Mouse (Mus musculus): Measurements from ENCODE around the gene Cenpu. TPM values are rescaled to one million over a fixed set of nuclear protein-coding genes. Genes with fewer than 3 reads are reported as not detected.

Gene Cenpu
- polyA plus RNA-seq, 1 experiment from 2014 or later = 8.2 TPM

DNA sequence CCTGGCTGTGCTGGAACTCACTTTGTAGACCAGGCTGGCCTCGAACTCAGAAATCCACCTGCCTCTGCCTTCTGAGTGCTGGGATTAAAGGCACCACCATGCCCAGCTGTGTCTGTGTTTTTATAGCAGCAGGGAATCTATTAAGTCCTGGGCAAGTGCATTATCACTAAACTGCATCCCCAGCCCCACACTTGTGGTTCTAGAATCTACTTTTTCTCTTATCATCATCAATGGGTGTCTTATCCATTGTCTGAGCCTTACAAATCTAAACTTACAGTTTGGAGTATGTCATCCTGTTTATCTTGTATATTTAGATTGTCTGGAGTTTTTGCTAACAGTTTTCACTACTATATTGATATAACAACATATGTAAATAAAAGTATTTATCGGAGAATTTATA lies 36.8 kb downstream of the Cenpu start:
- Histone ChIP-seq H3K9ac (replicated peaks) (no peak overlapping the region), H3K4me3 (ENCODE audit: low read depth, low read length) (no peak overlapping the region), H3K36me3 (replicated peaks; ENCODE audit: insufficient read depth, low read length) (peaks cover 9% of the 10 kb centered on the region), H3K9me3 (ENCODE audit: low read length) (no peaks in the 10 kb centered on the region), H3K27ac (ENCODE audit: low read depth) (no peak overlapping the region), H3K4me1 (ENCODE audit: insufficient read depth) (no peaks in the 10 kb centered on the region), H3K4me2 (ENCODE audit: low read depth, low read length) (no peak overlapping the region), H3K27me3 (ENCODE audit: insufficient read depth, low read length) (no peaks in the 10 kb centered on the region)
- ATAC-seq (no peak), DNase-seq (no peak)
- no peak for TF ChIP-seq CTCF (IDR thresholded peaks at IDR 0.05; ENCODE audit: low read depth)
- peak; percentile 92 for TF ChIP-seq EP300 (IDR thresholded peaks at IDR 0.05; ENCODE audit: low read depth)
- whole genome bisulfite sequencing (ENCODE audit: insufficient replicate concordance) = 60% methylated on average over 2 of the region's 2 CpGs

DNA sequence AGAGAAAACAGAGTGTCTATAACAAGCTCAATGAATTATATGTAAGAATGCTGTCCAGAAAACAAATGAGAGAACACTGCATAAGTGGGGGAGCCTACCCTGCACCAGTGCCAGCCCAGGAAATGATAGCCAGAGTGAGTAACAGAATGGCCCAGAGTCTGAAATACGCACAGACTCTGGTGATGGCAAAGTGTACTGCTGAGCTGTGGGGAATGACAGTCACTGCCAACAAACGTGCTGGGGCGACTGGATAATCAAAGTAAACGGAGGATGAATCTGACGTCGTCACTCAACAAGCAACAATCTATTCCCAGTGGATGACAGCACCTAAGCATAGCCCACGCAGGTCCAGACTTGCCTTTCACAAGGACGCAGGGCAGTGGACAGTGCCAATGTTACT lies 41.2 kb downstream of the Cenpu start:
- TF ChIP-seq CTCF (IDR thresholded peaks at IDR 0.05; ENCODE audit: low read depth) (no peak), EP300 (IDR thresholded peaks at IDR 0.05; ENCODE audit: low read depth) (no peak)
- DNase-seq (no peak), ATAC-seq (no peak)
- Histone ChIP-seq H3K4me3 (ENCODE audit: low read depth, low read length) (no peak overlapping the region), H3K9me3 (ENCODE audit: low read length) (no peaks in the 10 kb centered on the region), H3K27ac (ENCODE audit: low read depth) (no peak overlapping the region), H3K4me1 (ENCODE audit: insufficient read depth) (0 out of 2 replicates have a peak, but pooled peaks cover 6% of the 10 kb centered on the region), H3K27me3 (ENCODE audit: insufficient read depth, low read length) (no peaks in the 10 kb centered on the region), H3K36me3 (replicated peaks; ENCODE audit: insufficient read depth, low read length) (peaks cover 4% of the 10 kb centered on the region), H3K9ac (replicated peaks) (no peak overlapping the region), H3K4me2 (ENCODE audit: low read depth, low read length) (no peak overlapping the region)
- WGBS (ENCODE audit: insufficient replicate concordance) = 76% methylated on average over 8 of the region's 8 CpGs

DNA sequence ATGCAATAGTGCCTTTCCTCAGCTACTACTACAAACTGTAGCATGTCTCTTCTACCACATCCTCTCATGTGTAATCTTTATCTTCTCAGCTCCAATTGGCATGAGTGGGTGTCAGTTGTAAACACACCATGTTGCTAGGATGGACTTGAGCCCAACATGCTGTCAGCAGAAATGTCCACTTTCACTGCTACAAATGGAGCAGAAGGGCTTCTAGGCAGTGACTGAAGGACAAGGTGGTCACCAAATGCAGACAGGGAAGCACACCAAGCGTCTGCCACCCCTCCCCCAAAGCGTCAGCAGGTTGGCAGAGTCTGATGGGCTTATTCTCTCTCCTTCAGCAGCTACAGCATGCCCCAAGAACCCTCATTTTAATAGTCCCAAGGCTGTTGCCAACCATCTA lies 41.9 kb downstream of the Cenpu start:
- DNase-seq (no peak), ATAC-seq (no peak)
- H3K4me2 ChIP-seq (ENCODE audit: low read depth, low read length) = no peak overlapping the region
- WGBS (ENCODE audit: insufficient replicate concordance) = 75% methylated on average over 2 of the region's 2 CpGs
- H3K9ac ChIP-seq (replicated peaks) = no peak overlapping the region
- no peak overlapping the region for H3K4me3 ChIP-seq (ENCODE audit: low read depth, low read length)
- no peaks in the 10 kb centered on the region for H3K9me3 ChIP-seq (ENCODE audit: low read length)
- TF ChIP-seq CTCF (IDR thresholded peaks at IDR 0.05; ENCODE audit: low read depth) (no peak), EP300 (IDR thresholded peaks at IDR 0.05; ENCODE audit: low read depth) (no peak)
- 0 out of 2 replicates have a peak, but pooled peaks cover 6% of the 10 kb centered on the region for H3K4me1 ChIP-seq (ENCODE audit: insufficient read depth)
- no peak overlapping the region for H3K27ac ChIP-seq (ENCODE audit: low read depth)
- H3K36me3 ChIP-seq (replicated peaks; ENCODE audit: insufficient read depth, low read length) = peaks cover 4% of the 10 kb centered on the region
- H3K27me3 ChIP-seq (ENCODE audit: insufficient read depth, low read length) = no peaks in the 10 kb centered on the region

DNA sequence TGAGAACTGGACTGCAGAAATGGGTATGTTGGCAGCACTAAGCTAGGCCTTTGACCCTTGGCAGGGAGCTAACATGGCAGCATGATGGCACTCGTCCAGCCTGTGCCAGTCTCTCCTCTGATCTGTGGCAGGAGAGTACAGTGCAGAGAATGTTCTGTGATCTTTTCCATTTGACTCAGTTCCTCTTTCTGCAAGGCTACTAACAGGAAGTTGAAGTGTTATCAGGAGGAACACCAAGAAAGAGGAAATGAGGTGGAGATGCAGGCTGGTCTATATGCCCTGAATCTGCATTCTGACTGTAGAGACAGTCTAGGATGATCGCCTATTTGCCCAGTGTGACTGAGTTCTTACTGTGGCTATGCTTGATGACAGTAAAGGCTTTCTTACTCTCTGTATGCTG lies 43.8 kb downstream of the Cenpu start:
- Histone ChIP-seq H3K9ac (replicated peaks) (no peak overlapping the region), H3K27me3 (ENCODE audit: insufficient read depth, low read length) (no peaks in the 10 kb centered on the region), H3K9me3 (ENCODE audit: low read length) (no peaks in the 10 kb centered on the region), H3K27ac (ENCODE audit: low read depth) (peak overlapping the region; percentile 59), H3K4me3 (ENCODE audit: low read depth, low read length) (no peak overlapping the region), H3K36me3 (replicated peaks; ENCODE audit: insufficient read depth, low read length) (peaks cover 4% of the 10 kb centered on the region), H3K4me1 (ENCODE audit: insufficient read depth) (0 out of 2 replicates have a peak, but pooled peaks cover 6% of the 10 kb centered on the region), H3K4me2 (ENCODE audit: low read depth, low read length) (no peak overlapping the region)
- ATAC-seq = peak; percentile 63
- DNase-seq = peak; percentile 27
- WGBS (ENCODE audit: insufficient replicate concordance) = 40% methylated on average over 2 of the region's 2 CpGs
- no peak for TF ChIP-seq EP300 (IDR thresholded peaks at IDR 0.05; ENCODE audit: low read depth)

DNA sequence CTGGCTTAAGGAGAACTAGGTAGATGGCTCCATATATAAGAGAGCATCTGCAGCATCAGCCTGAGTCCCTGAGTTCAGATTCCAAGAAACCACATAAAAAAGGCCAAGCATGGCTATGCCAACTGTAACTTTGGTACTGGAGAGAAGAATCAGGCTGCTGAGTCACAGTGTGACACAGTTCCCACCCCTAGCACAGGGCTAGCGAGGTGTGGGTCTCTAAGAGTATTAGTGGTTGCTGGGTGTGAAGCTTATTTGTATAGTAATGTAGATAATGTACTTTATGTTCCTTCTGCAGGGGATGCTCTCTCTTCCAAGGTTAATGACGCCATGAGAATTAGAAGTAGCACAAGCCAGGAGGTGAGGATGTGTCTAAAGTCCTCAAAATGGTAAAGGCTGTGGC lies 44.7 kb downstream of the Cenpu start:
- 0 out of 2 replicates have a peak, but pooled peaks cover 6% of the 10 kb centered on the region for H3K4me1 ChIP-seq (ENCODE audit: insufficient read depth)
- H3K9ac ChIP-seq (replicated peaks) = no peak overlapping the region
- peaks cover 4% of the 10 kb centered on the region for H3K36me3 ChIP-seq (replicated peaks; ENCODE audit: insufficient read depth, low read length)
- H3K4me3 ChIP-seq (ENCODE audit: low read depth, low read length) = no peak overlapping the region
- H3K27ac ChIP-seq (ENCODE audit: low read depth) = no peak overlapping the region
- TF ChIP-seq EP300 (IDR thresholded peaks at IDR 0.05; ENCODE audit: low read depth) (no peak), CTCF (IDR thresholded peaks at IDR 0.05; ENCODE audit: low read depth) (no peak)
- H3K4me2 ChIP-seq (ENCODE audit: low read depth, low read length) = no peak overlapping the region
- H3K9me3 ChIP-seq (ENCODE audit: low read length) = no peaks in the 10 kb centered on the region
- DNase-seq (no peak), ATAC-seq (no peak)
- H3K27me3 ChIP-seq (ENCODE audit: insufficient read depth, low read length) = no peaks in the 10 kb centered on the region
- 78% methylated on average over 2 of the region's 2 CpGs for WGBS (ENCODE audit: insufficient replicate concordance)

DNA sequence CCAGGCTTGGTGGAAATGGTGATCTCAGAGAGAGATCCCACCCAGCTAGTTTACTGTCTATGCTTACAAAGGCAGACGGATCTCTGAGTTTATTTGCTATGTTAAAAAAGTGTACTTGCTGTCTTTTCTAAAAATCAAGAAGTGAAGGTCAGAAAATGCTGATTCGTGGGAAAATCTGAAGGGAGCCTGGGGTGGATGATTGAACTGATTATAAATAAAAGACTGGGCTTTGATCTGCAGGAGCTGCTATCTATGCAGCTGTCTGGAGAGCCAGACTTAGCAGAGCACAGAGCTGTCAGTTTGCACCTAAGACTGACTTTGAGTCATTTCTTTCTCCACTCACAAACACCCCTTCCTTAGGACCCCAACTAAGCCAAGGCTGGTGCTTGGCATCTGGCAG lies 45.6 kb downstream of the Cenpu start:
- no peaks in the 10 kb centered on the region for H3K27me3 ChIP-seq (ENCODE audit: insufficient read depth, low read length)
- no peak for TF ChIP-seq CTCF (IDR thresholded peaks at IDR 0.05; ENCODE audit: low read depth)
- TF ChIP-seq EP300 (IDR thresholded peaks at IDR 0.05; ENCODE audit: low read depth) = no peak
- DNase-seq (no peak), ATAC-seq (no peak)
- peak overlapping the region; percentile 39; the same call in 1 of the 2 replicates for H3K27ac ChIP-seq (ENCODE audit: low read depth)
- WGBS (ENCODE audit: insufficient replicate concordance) = 63% methylated on average over 2 of the region's 2 CpGs
- no peak overlapping the region for H3K4me2 ChIP-seq (ENCODE audit: low read depth, low read length)
- 0 out of 2 replicates have a peak, but pooled peaks cover 6% of the 10 kb centered on the region for H3K4me1 ChIP-seq (ENCODE audit: insufficient read depth)
- no peaks in the 10 kb centered on the region for H3K9me3 ChIP-seq (ENCODE audit: low read length)
- peaks cover 4% of the 10 kb centered on the region for H3K36me3 ChIP-seq (replicated peaks; ENCODE audit: insufficient read depth, low read length)
- H3K4me3 ChIP-seq (ENCODE audit: low read depth, low read length) = no peak overlapping the region
- H3K9ac ChIP-seq (replicated peaks) = no peak overlapping the region

DNA sequence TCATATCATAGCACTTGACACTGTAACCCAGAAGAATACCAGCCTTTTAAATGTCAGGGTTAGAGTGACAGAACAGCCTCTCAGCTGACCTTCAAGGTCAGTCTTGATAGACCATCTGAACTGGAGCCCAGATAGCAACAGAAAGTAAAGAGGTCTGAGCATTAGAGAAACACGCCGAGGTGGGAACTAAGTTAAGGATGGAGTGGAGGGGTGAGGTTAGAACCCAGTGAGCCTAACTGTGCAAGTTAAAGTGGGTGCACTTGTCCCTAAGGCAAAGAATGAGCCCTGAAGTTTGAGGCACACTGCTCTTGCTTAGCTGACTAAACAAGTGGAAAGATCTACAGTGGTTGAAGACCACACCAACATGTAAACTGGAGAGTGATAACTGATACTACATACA lies 46.3 kb downstream of the Cenpu start:
- no peaks in the 10 kb centered on the region for H3K9me3 ChIP-seq (ENCODE audit: low read length)
- no peak overlapping the region for H3K4me3 ChIP-seq (ENCODE audit: low read depth, low read length)
- TF ChIP-seq CTCF (IDR thresholded peaks at IDR 0.05; ENCODE audit: low read depth) (no peak), EP300 (IDR thresholded peaks at IDR 0.05; ENCODE audit: low read depth) (no peak)
- DNase-seq (no peak), ATAC-seq (no peak)
- no peak overlapping the region for H3K9ac ChIP-seq (replicated peaks)
- 66% methylated on average over 2 of the region's 2 CpGs for WGBS (ENCODE audit: insufficient replicate concordance)
- 0 out of 2 replicates have a peak, but pooled peaks cover 6% of the 10 kb centered on the region for H3K4me1 ChIP-seq (ENCODE audit: insufficient read depth)
- no peaks in the 10 kb centered on the region for H3K27me3 ChIP-seq (ENCODE audit: insufficient read depth, low read length)
- peaks cover 1% of the 10 kb centered on the region for H3K36me3 ChIP-seq (replicated peaks; ENCODE audit: insufficient read depth, low read length)
- H3K4me2 ChIP-seq (ENCODE audit: low read depth, low read length) = no peak overlapping the region
- no peak overlapping the region for H3K27ac ChIP-seq (ENCODE audit: low read depth)
